Mouse (Mus musculus) MEL (cell line): Measurements from ENCODE around the gene CN725425. TPM values are rescaled to one million over a fixed set of nuclear protein-coding genes. Genes with fewer than 3 reads are reported as not detected.

Experiments
- DNase-seq: peaks from one replicate; pipeline ENCODE4 v3.0.0; 2011; ENCODE audit warnings: low read depth, low spot score
- H3K27ac ChIP-seq: 2 replicates; pipeline ENCODE4 v1.5.1; 2012; ENCODE audit warnings: low read depth, mild to moderate bottlenecking, control low read depth, low read length, moderate library complexity; ENCODE audit not compliant: control insufficient read depth
- H3K27me3 ChIP-seq, 2 experiments: fragments of 150-350 bp in 1 of 2; sonication (generic) in 1 of 2; 2 replicates each; pipeline ENCODE4 v1.6.1; 2012; ENCODE audit warnings: low read length in 2 of 2, mild to moderate bottlenecking in 2 of 2, improper control_type of control experiment in 1 of 2, moderate library complexity in 1 of 2; ENCODE audit not compliant: insufficient read depth in 2 of 2, control insufficient read depth in 1 of 2
- H3K36me3 ChIP-seq, 2 experiments: 2 replicates each; pipeline ENCODE4 v1.6.1; 2012 to 2014; ENCODE audit warnings: low read length in 2 of 2, improper control_type of control experiment in 1 of 2, inconsistent platforms in 1 of 2, mild to moderate bottlenecking in 1 of 2; ENCODE audit not compliant: insufficient read depth in 2 of 2, control insufficient read depth in 1 of 2
- H3K4me1 ChIP-seq, 2 experiments: fragments of 150-350 bp in 1 of 2; sonication (generic) in 1 of 2; 2 replicates each; pipeline ENCODE4 v1.6.1; 2012; ENCODE audit warnings: low read length in 2 of 2, improper control_type of control experiment in 1 of 2, mild to moderate bottlenecking in 1 of 2; ENCODE audit not compliant: insufficient read depth in 2 of 2, control insufficient read depth in 1 of 2
- H3K4me3 ChIP-seq, 2 experiments: fragments of 150-350 bp in 1 of 2; sonication (generic) in 1 of 2; 2 replicates each; pipeline ENCODE4 v1.5.1; 2012; ENCODE audit warnings: low read depth in 2 of 2, low read length in 2 of 2, mild to moderate bottlenecking in 2 of 2, moderate library complexity in 2 of 2, control low read depth in 1 of 2, improper control_type of control experiment in 1 of 2; ENCODE audit not compliant: control insufficient read depth in 1 of 2, insufficient read depth in 1 of 2
- H3K79me2 ChIP-seq: 2 replicates; pipeline ENCODE4 v1.6.1; 2012; ENCODE audit warnings: mild to moderate bottlenecking, low read length, moderate library complexity; ENCODE audit not compliant: control insufficient read depth, poor library complexity, insufficient read depth
- H3K9ac ChIP-seq: 2 replicates; pipeline ENCODE4 v1.6.1; 2012; ENCODE audit warnings: low read depth, mild to moderate bottlenecking, control low read depth, low read length, moderate library complexity; ENCODE audit not compliant: control insufficient read depth, poor library complexity, severe bottlenecking
- H3K9me3 ChIP-seq: fragments of 150-350 bp; sonication (generic); replicated peaks from 2 replicates; pipeline ENCODE4 v1.6.1; 2012; ENCODE audit warnings: mild to moderate bottlenecking, low read length, improper control_type of control experiment, moderate library complexity; ENCODE audit not compliant: insufficient read depth
- E2F4 ChIP-seq: IDR thresholded peaks from 2 replicates; pipeline ENCODE4 v1.6.1; 2011; ENCODE audit warnings: low read depth, low read length, improper control_type of control experiment, borderline replicate concordance
- ELF1 ChIP-seq: IDR thresholded peaks from 2 replicates; pipeline ENCODE4 v1.6.1; 2014; ENCODE audit warnings: low read depth, mild to moderate bottlenecking, inconsistent platforms, low read length, improper control_type of control experiment, moderate library complexity
- EP300 ChIP-seq, 2 experiments: IDR thresholded peaks; 2 replicates each; pipeline ENCODE4 v1.6.1; 2011; ENCODE audit warnings: improper control_type of control experiment in 2 of 2, low read length in 2 of 2, low read depth in 1 of 2, mild to moderate bottlenecking in 1 of 2
- GATA1 ChIP-seq: IDR thresholded peaks from 2 replicates; pipeline ENCODE4 v1.6.1; 2011; ENCODE audit warnings: low read depth, low read length, improper control_type of control experiment
- HCFC1 ChIP-seq: IDR thresholded peaks from 2 replicates; pipeline ENCODE4 v1.6.1; 2012; ENCODE audit warnings: low read depth, mild to moderate bottlenecking, inconsistent platforms, low read length, improper control_type of control experiment, moderate library complexity
- KAT2A ChIP-seq: conservative IDR thresholded peaks from 2 replicates; pipeline ENCODE4 v1.6.1; 2012; ENCODE audit warnings: low read depth, low read length, improper control_type of control experiment, inconsistent platforms
- MAFK ChIP-seq: IDR thresholded peaks from 2 replicates; pipeline ENCODE4 v1.6.1; 2011; ENCODE audit warnings: low read depth, mild to moderate bottlenecking, low read length, improper control_type of control experiment, borderline replicate concordance
- MAX ChIP-seq: IDR thresholded peaks from 2 replicates; pipeline ENCODE4 v1.6.1; 2011; ENCODE audit warnings: low read length, improper control_type of control experiment
- MXI1 ChIP-seq: IDR thresholded peaks from 2 replicates; pipeline ENCODE4 v1.6.1; 2011; ENCODE audit warnings: mild to moderate bottlenecking, low read depth, low read length, improper control_type of control experiment
- NELFE ChIP-seq: IDR thresholded peaks from 2 replicates; pipeline ENCODE4 v1.6.1; 2011; ENCODE audit warnings: low read depth, low read length, improper control_type of control experiment
- NRF1 ChIP-seq: IDR thresholded peaks from 2 replicates; pipeline ENCODE4 v1.6.1; 2014; ENCODE audit warnings: low read depth, mild to moderate bottlenecking, inconsistent platforms, low read length, improper control_type of control experiment, moderate library complexity; ENCODE audit not compliant: poor library complexity, insufficient read depth, severe bottlenecking
- POLR2A ChIP-seq, 2 experiments: IDR thresholded peaks; 2 replicates each; pipeline ENCODE4 v1.6.1; 2011 to 2012; ENCODE audit warnings: low read length in 2 of 2, mild to moderate bottlenecking in 2 of 2, control low read depth in 1 of 2, improper control_type of control experiment in 1 of 2, low read depth in 1 of 2, moderate library complexity in 1 of 2; ENCODE audit not compliant: control insufficient read depth in 1 of 2, insufficient read depth in 1 of 2, poor library complexity in 1 of 2
- RAD21 ChIP-seq: IDR thresholded peaks from 2 replicates; pipeline ENCODE4 v1.6.1; 2011; ENCODE audit warnings: mild to moderate bottlenecking, low read depth, low read length, improper control_type of control experiment
- RCOR1 ChIP-seq: IDR thresholded peaks from 2 replicates; pipeline ENCODE4 v1.6.1; 2012; ENCODE audit warnings: low read depth, mild to moderate bottlenecking, inconsistent platforms, low read length, improper control_type of control experiment
- TAL1 ChIP-seq: IDR thresholded peaks from 2 replicates; pipeline ENCODE4 v1.6.1; 2012; ENCODE audit warnings: mild to moderate bottlenecking, inconsistent platforms, low read length, moderate library complexity, mixed read lengths
- UBTF ChIP-seq: IDR thresholded peaks from 2 replicates; pipeline ENCODE4 v1.6.1; 2012; ENCODE audit warnings: low read depth, mild to moderate bottlenecking, inconsistent platforms, low read length, improper control_type of control experiment, moderate library complexity, borderline replicate concordance; ENCODE audit not compliant: insufficient read depth
- USF1 ChIP-seq: IDR thresholded peaks from 2 replicates; pipeline ENCODE4 v1.6.1; 2014; ENCODE audit warnings: low read depth, mild to moderate bottlenecking, inconsistent platforms, low read length, improper control_type of control experiment, moderate library complexity
- USF2 ChIP-seq, 2 experiments: IDR thresholded peaks; 2 replicates each; pipeline ENCODE4 v1.6.1; 2011 to 2012; ENCODE audit warnings: improper control_type of control experiment in 2 of 2, low read length in 2 of 2, borderline replicate concordance in 1 of 2, inconsistent platforms in 1 of 2, low read depth in 1 of 2, mild to moderate bottlenecking in 1 of 2; ENCODE audit not compliant: insufficient read depth in 1 of 2
- ZMIZ1 ChIP-seq: IDR thresholded peaks from 2 replicates; pipeline ENCODE4 v1.6.1; 2012; ENCODE audit warnings: low read depth, mild to moderate bottlenecking, inconsistent platforms, low read length, improper control_type of control experiment, moderate library complexity
- polyA plus RNA-seq, 2 experiments: library from polyadenylated mRNA; stranded (reverse) in 1 of 2; unstranded in 1 of 2; fragments of >175 nt in 1 of 2; fragments of >200 nt in 1 of 2; gene quantifications; 2 replicates each; pipeline versions ENCODE4 v1.2.1 to v1.2.4; 2012; ENCODE audit warnings: low replicate concordance in 2 of 2, low read depth in 1 of 2; ENCODE audit not compliant: insufficient read length in 2 of 2, insufficient read depth in 1 of 2, missing spikeins in 1 of 2
- total RNA-seq: library from RNA; depleted of rRNA; stranded (reverse); fragments of 300-350 nt; gene quantifications from 2 replicates; pipeline ENCODE4 v1.2.3, GENCODE M21; 2012

The CN725425 gene
- total and polyA plus RNA-seq, 3 experiments = not detected

- H3K4me3 ChIP-seq = no peak overlapping the region
- H3K27ac ChIP-seq = no peak overlapping the region
- no peaks in the 10 kb centered on the region for H3K79me2 ChIP-seq
- no peak overlapping the region for H3K9ac ChIP-seq
- no peaks in the 10 kb centered on the region for H3K4me1 ChIP-seq
- TF ChIP-seq E2F4 (no peak), RCOR1 (no peak), MAFK (no peak), MXI1 (no peak), ELF1 (no peak), TAL1 (no peak), USF2 (IDR thresholded peaks at IDR 0.05; ENCODE audit: borderline replicate concordance in 1 of 2, insufficient read depth in 1 of 2, low read depth in 1 of 2, low read length in 2 of 2) (no peak)
- H3K36me3 ChIP-seq = no peaks in the 10 kb centered on the region
- no peak for DNase-seq
- no peaks in the 10 kb centered on the region for H3K9me3 ChIP-seq
- no peaks in the 10 kb centered on the region for H3K27me3 ChIP-seq
Observed at GRCm38 (mm10) chr15:91202486-91202885, 3.2 kb downstream of the CN725425 start.

GRCm38 (mm10) chr15:91203521-91203920 lies 4.2 kb downstream of the CN725425 start:
- Histone ChIP-seq H3K9me3 (no peaks in the 10 kb centered on the region), H3K4me3 (no peak overlapping the region), H3K9ac (no peak overlapping the region), H3K36me3 (no peaks in the 10 kb centered on the region), H3K4me1 (no peaks in the 10 kb centered on the region), H3K27ac (no peak overlapping the region), H3K79me2 (no peaks in the 10 kb centered on the region), H3K27me3 (no peaks in the 10 kb centered on the region)
- no peak for DNase-seq
- TF ChIP-seq RCOR1 (no peak), USF2 (IDR thresholded peaks at IDR 0.05; ENCODE audit: borderline replicate concordance in 1 of 2, insufficient read depth in 1 of 2, low read depth in 1 of 2, low read length in 2 of 2) (no peak), GATA1 (no peak), USF1 (no peak), NRF1 (no peak), KAT2A (no peak), NELFE (no peak), POLR2A (IDR thresholded peaks at IDR 0.05; ENCODE audit: control insufficient read depth in 1 of 2, insufficient read depth in 1 of 2, low read depth in 1 of 2, low read length in 2 of 2, poor library complexity in 1 of 2) (no peak), HCFC1 (no peak), EP300 (IDR thresholded peaks at IDR 0.05; ENCODE audit: low read depth in 1 of 2, low read length in 2 of 2) (no peak), RAD21 (no peak), ZMIZ1 (no peak), TAL1 (no peak), MAX (no peak), E2F4 (no peak), MXI1 (no peak), UBTF (no peak), MAFK (no peak)
